Mouse (Mus musculus) megakaryocyte, embryonic 14.5 days (primary cell): Measurements from ENCODE around the gene Rad21l. TPM values are rescaled to one million over a fixed set of nuclear protein-coding genes. Genes with fewer than 3 reads are reported as not detected.

Experiments used
- H3K27me3 ChIP-seq: replicated peaks from 2 replicates; pipeline ENCODE3; 2012; ENCODE audit warnings: inconsistent platforms
- H3K36me3 ChIP-seq: replicated peaks from 2 replicates; pipeline ENCODE3; 2012; ENCODE audit warnings: low read length, inconsistent platforms, mixed read lengths
- H3K4me1 ChIP-seq: 2 replicates; pipeline ENCODE4 v1.6.1; 2012; ENCODE audit warnings: inconsistent platforms
- H3K4me3 ChIP-seq: replicated peaks from 2 replicates; pipeline ENCODE3; 2012; ENCODE audit warnings: moderate library complexity, mild to moderate bottlenecking, inconsistent platforms
- H3K9me3 ChIP-seq: 2 replicates; pipeline ENCODE4 v1.6.1; 2012; ENCODE audit warnings: inconsistent platforms
- FLI1 ChIP-seq: IDR thresholded peaks from 2 replicates; pipeline ENCODE4 v1.6.1; 2012; ENCODE audit warnings: low read length, inconsistent platforms, mixed read lengths
- GATA1 ChIP-seq: IDR thresholded peaks from 3 replicates; pipeline ENCODE4 v1.6.1; 2012; ENCODE audit warnings: mixed read lengths, low read length, inconsistent platforms, borderline replicate concordance
- polyA plus RNA-seq: library from polyadenylated mRNA; stranded (reverse); fragments of >175 nt; gene quantifications from 2 replicates; pipeline ENCODE4 v1.2.3, GENCODE M21; 2012; ENCODE audit warnings: low replicate concordance; ENCODE audit not compliant: insufficient read depth

The Rad21l gene
- polyA plus RNA-seq, 1 experiment, result not detected

- Histone ChIP-seq H3K4me1 (peaks cover 23% of the 10 kb centered on the region), H3K27me3 (peaks cover 65% of the 10 kb centered on the region), H3K9me3 (no peaks in the 10 kb centered on the region), H3K36me3 (no peaks in the 10 kb centered on the region), H3K4me3 (no peak overlapping the region)
- no peak for TF ChIP-seq FLI1
- no peak for TF ChIP-seq GATA1
Measured at GRCm38 (mm10) chr2:151603630-151604029, 64.7 kb downstream of the Rad21l start.

DNA sequence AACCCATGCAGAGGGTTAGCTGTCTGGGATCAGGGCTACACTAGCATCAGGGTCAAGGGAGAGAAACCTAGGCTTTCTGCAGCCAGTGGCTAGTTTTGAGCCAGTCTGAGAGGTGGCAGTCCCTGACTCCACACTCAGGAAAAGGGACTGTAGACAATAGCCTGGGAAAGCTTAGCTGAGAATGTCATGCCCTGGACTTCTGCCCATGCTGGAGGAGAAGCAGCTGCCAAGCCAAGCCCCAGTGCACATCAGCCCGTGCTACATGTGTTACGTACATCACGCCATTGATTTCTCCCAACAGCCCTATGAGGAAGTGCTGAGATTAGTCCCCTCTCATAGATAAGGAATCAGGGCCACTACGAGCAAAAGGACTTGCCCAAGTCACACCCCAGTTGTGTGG lies 66.2 kb downstream of the Rad21l start:
- Histone ChIP-seq H3K36me3 (no peaks in the 10 kb centered on the region), H3K4me3 (no peak overlapping the region), H3K4me1 (peaks cover 22% of the 10 kb centered on the region), H3K9me3 (no peaks in the 10 kb centered on the region), H3K27me3 (peaks cover 64% of the 10 kb centered on the region)
- TF ChIP-seq FLI1, result no peak
- no peak for TF ChIP-seq GATA1

GRCm38 (mm10) chr2:151598068-151598467 lies 70.3 kb downstream of the Rad21l start:
- no peak for TF ChIP-seq GATA1
- no peak for TF ChIP-seq FLI1
- peaks cover 77% of the 10 kb centered on the region for H3K27me3 ChIP-seq
- no peaks in the 10 kb centered on the region for H3K36me3 ChIP-seq
- no peak overlapping the region for H3K4me3 ChIP-seq
- H3K9me3 ChIP-seq, result no peaks in the 10 kb centered on the region
- H3K4me1 ChIP-seq, result 0 out of 2 replicates have a peak, but pooled peaks cover 12% of the 10 kb centered on the region

Other genes starting within 250 kb of the Rad21l start
- gene 4921509C19Rik, start 192.4 kb downstream of the Rad21l start, polyA plus RNA-seq, result not detected in 2 replicates
- 28.0 and 142 TPM in 2 replicates for gene Nsfl1c, start 174.4 kb downstream of the Rad21l start, polyA plus RNA-seq
- gene Fkbp1a, start 126.0 kb downstream of the Rad21l start, polyA plus RNA-seq, result 98.4 and 228 TPM in 2 replicates
- gene Sdcbp2, start 95.9 kb downstream of the Rad21l start, polyA plus RNA-seq, result 1.1 TPM in 1 of 2 replicates, not detected in the other
- not detected in 2 replicates for gene Snph, start 35.9 kb downstream of the Rad21l start, polyA plus RNA-seq
- 0.08 TPM in 1 of 2 replicates, not detected in the other for gene Tmem74b, start 33.5 kb upstream of the Rad21l start, polyA plus RNA-seq
- 41.0 and 47.6 TPM in 2 replicates for gene Psmf1, start 75.7 kb upstream of the Rad21l start, polyA plus RNA-seq
- gene Rspo4, start 174.4 kb upstream of the Rad21l start, polyA plus RNA-seq, result not detected in 2 replicates
- gene Angpt4, start 242.7 kb upstream of the Rad21l start, polyA plus RNA-seq, result not detected in 2 replicates